Mouse (Mus musculus) gastrocnemius, postnatal 4 days (tissue): ENCODE measurements around the gene Rhbg. TPM values are rescaled to one million over a fixed set of nuclear protein-coding genes. Genes with fewer than 3 reads are reported as not detected.

Experiments used
- microRNA-seq: library from miRNA; unstranded; fragments of <30 nt; microRNA quantifications from one replicate; pipeline ENCODE4 v1.2.0, GENCODE M21; 2021
- total RNA-seq, 2 experiments: library from RNA; stranded (reverse); gene quantifications; 2 replicates each; pipeline ENCODE4 v1.2.3; 2021

Rhbg gene
- total RNA-seq, 2 experiments from 2014 or later = 0.16 TPM; not detected in 1

Small RNA genes lying within 50 kb of the gene (microRNA-seq; reads per million reads assigned to microRNA genes)
- gene Gm25641 = not detected
- gene Mir3093 = not detected
- not detected for gene Mir9-1

Other genes with a start within 250 kb of the Rhbg start
- under 1 TPM in 1 of 2 experiments, not detected in 1; 0.21 TPM for gene Hapln2, start 227.1 kb downstream of the Rhbg start, total RNA-seq
- 10 to 100 TPM; 11.4 to 11.8 TPM for gene Gpatch4, start 211.6 kb downstream of the Rhbg start, total RNA-seq
- gene Naxe, start 196.2 kb downstream of the Rhbg start, total RNA-seq = 10 to 100 TPM; 64.9 to 73.1 TPM
- not detected for gene Ttc24, start 176.4 kb downstream of the Rhbg start, total RNA-seq
- gene Iqgap3, start 172.7 kb downstream of the Rhbg start, total RNA-seq = 10 to 100 TPM; 14.8 to 16.8 TPM
- 100 to 1,000 TPM; 160 to 174 TPM for gene Mef2d, start 112.3 kb downstream of the Rhbg start, total RNA-seq
- under 1 TPM; 0.26 to 0.59 TPM for gene Gm38392, start 32.5 kb upstream of the Rhbg start, total RNA-seq
- gene Tsacc, start 42.3 kb upstream of the Rhbg start, total RNA-seq = 10 to 100 TPM; 10.9 to 12.5 TPM
- 100 to 1,000 TPM; 231 to 248 TPM for gene Cct3, start 42.4 kb upstream of the Rhbg start, total RNA-seq
- gene Glmp, start 70.3 kb upstream of the Rhbg start, total RNA-seq = 10 to 100 TPM; 64.8 to 76.3 TPM
- gene Tmem79, start 81.4 kb upstream of the Rhbg start, total RNA-seq = 1 to 10 TPM; 2.2 to 2.3 TPM
- gene Smg5, start 81.6 kb upstream of the Rhbg start, total RNA-seq = 10 to 100 TPM; 46.1 to 46.4 TPM
- gene Paqr6, start 109.9 kb upstream of the Rhbg start, total RNA-seq = 1 to 10 TPM; 1.6 to 1.8 TPM
- gene Bglap3, start 118.0 kb upstream of the Rhbg start, total RNA-seq = under 1 TPM in 1 of 2 experiments, not detected in 1; 0.27 TPM
- gene Bglap2, start 124.0 kb upstream of the Rhbg start, total RNA-seq = not detected
- 1 to 10 TPM in 1 of 2 experiments, not detected in 1; 1.4 TPM for gene Bglap, start 129.8 kb upstream of the Rhbg start, total RNA-seq
- 10 to 100 TPM; 52.2 to 59.1 TPM for gene Pmf1, start 155.6 kb upstream of the Rhbg start, total RNA-seq
- gene Slc25a44, start 170.4 kb upstream of the Rhbg start, total RNA-seq = 10 to 100 TPM; 12.1 to 13.3 TPM
- 1 to 10 TPM; 3.0 to 4.4 TPM for gene Sema4a, start 206.5 kb upstream of the Rhbg start, total RNA-seq